22 mouse cellular contexts compared by ENCODE assay signal in the genomic region with DNA sequence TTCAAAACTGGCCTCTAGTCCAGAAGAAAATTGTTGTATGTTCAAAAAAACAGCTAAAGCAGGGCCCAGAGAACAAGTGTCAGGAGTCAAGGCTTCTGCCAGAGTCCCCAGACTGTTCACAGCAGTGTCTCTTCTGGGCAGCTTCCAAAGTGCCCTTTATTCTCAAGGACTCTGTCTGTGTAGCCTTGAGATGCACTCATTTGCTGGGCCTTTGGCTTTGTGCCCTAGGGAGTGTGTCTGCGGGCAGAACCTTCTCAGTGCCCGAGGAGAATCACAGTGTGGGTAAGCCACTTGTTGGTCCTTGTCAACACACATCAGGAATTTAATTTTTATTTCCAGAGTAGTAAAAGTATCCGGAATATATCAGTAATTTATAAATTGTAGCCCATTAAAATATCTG. TPM values are rescaled to one million over a fixed set of nuclear protein-coding genes. Genes with fewer than 3 reads are reported as not detected.
DNase-seq lines count a peak whose midpoint lies in the region; ATAC-seq lines count a peak whose summit lies in the region.
"Had no signal": no experiment of that assay in that cellular context is flagged by ENCODE, and none has a peak within 500 bp of the region (broad histone marks: within the 10 kb centered on the region; RNA-seq: fewer than 3 reads in every experiment).

No protein-coding gene starts in this region.

- no peaks in the 10 kb centered on the region for H3K27me3 ChIP-seq in midbrain, embryonic 11.5 days (ENCODE audit: control insufficient read depth, insufficient read depth, low read length)
- H3K27me3 ChIP-seq in midbrain, embryonic 14.5 days (ENCODE audit: control insufficient read depth, insufficient read depth, low read length), result no peaks in the 10 kb centered on the region
- H3K27me3 ChIP-seq in kidney, embryonic 16.5 days (ENCODE audit: insufficient read depth, low read length), result no peaks in the 10 kb centered on the region
- H3K27me3 ChIP-seq in liver, embryonic 11.5 days (replicated peaks; ENCODE audit: control insufficient read depth, insufficient read depth, low read length), result no peaks in the 10 kb centered on the region
- H3K27me3 ChIP-seq: heart, embryonic 15.5 days; Patski had no signal

- no peak overlapping the region for H3K4me3 ChIP-seq in midbrain, embryonic 11.5 days (ENCODE audit: low read depth, low read length)
- no peak overlapping the region for H3K4me3 ChIP-seq in midbrain, embryonic 14.5 days (replicated peaks; ENCODE audit: low read depth, low read length)
- H3K4me3 ChIP-seq in kidney, embryonic 16.5 days (ENCODE audit: low read length), result no peak overlapping the region
- no peak overlapping the region for H3K4me3 ChIP-seq in liver, embryonic 11.5 days (ENCODE audit: low read depth, low read length)
- H3K4me3 ChIP-seq: gastrocnemius, adult 2 months; heart, embryonic 15.5 days; hindbrain, embryonic 10.5 days; limb, embryonic 10.5 days; megakaryocyte, embryonic 14.5 days had no signal

- peak; percentile 18 for DNase-seq in cerebellum, adult 9-10 months
- peak; percentile 33 for DNase-seq in midbrain, embryonic 11.5 days (ENCODE audit: low spot score, missing footprints)
- no peak for DNase-seq in midbrain, embryonic 14.5 days
- peak; percentile 91 to 96 for DNase-seq in adrenal gland, adult (ENCODE audit: inconsistent age in 2 of 2, low spot score in 1 of 2)
- DNase-seq in brain, adult 2 months (ENCODE audit: low read depth, low spot score), result peak; percentile 40
- DNase-seq in liver, embryonic 11.5 days (ENCODE audit: low spot score), result no peak
- DNase-seq: cerebellum, adult 11 months; gastrocnemius, adult 2 months; kidney, adult 8-10 months; kidney, postnatal 36 days; lung, adult 18-20 months had no signal

- no peak overlapping the region for H3K27ac ChIP-seq in midbrain, embryonic 11.5 days (ENCODE audit: low read depth, low read length)
- no peak overlapping the region for H3K27ac ChIP-seq in midbrain, embryonic 14.5 days (replicated peaks; ENCODE audit: low read depth, low read length)
- no peak overlapping the region for H3K27ac ChIP-seq in kidney, embryonic 16.5 days (ENCODE audit: low read length)
- H3K27ac ChIP-seq in liver, embryonic 11.5 days (ENCODE audit: low read depth, low read length), result no peak overlapping the region
- H3K27ac ChIP-seq: gastrocnemius, adult 2 months; heart, embryonic 15.5 days; hindbrain, embryonic 10.5 days; limb, embryonic 10.5 days had no signal

- H3K9ac ChIP-seq in midbrain, embryonic 11.5 days (ENCODE audit: low read length), result no peak overlapping the region
- no peak overlapping the region for H3K9ac ChIP-seq in midbrain, embryonic 14.5 days (replicated peaks; ENCODE audit: low read length)
- no peak overlapping the region for H3K9ac ChIP-seq in kidney, embryonic 16.5 days (replicated peaks; ENCODE audit: low read length)
- no peak overlapping the region for H3K9ac ChIP-seq in liver, embryonic 11.5 days (ENCODE audit: low read depth, low read length)
- H3K9ac ChIP-seq: heart, embryonic 15.5 days had no signal

- no peak for ATAC-seq in cerebellum, adult (ENCODE audit: insufficient number of reproducible peaks, low FRiP score, low TSS enrichment)
- no peak for ATAC-seq in midbrain, embryonic 11.5 days (ENCODE audit: low FRiP score)
- ATAC-seq in midbrain, embryonic 14.5 days (ENCODE audit: low FRiP score, low TSS enrichment), result no peak
- no peak for ATAC-seq in kidney, embryonic 16.5 days (ENCODE audit: low FRiP score, low TSS enrichment)
- ATAC-seq in liver, embryonic 11.5 days (replicated peaks; ENCODE audit: low FRiP score), result no peak
- ATAC-seq: Patski had no signal

- H3K9me3 ChIP-seq in midbrain, embryonic 11.5 days (ENCODE audit: control insufficient read depth, low read length), result no peaks in the 10 kb centered on the region
- H3K9me3 ChIP-seq in midbrain, embryonic 14.5 days (ENCODE audit: control insufficient read depth, low read length), result no peaks in the 10 kb centered on the region
- H3K9me3 ChIP-seq in kidney, embryonic 16.5 days (ENCODE audit: low read length), result no peaks in the 10 kb centered on the region
- no peaks in the 10 kb centered on the region for H3K9me3 ChIP-seq in liver, embryonic 11.5 days (ENCODE audit: control insufficient read depth, low read length)
- H3K9me3 ChIP-seq: heart, embryonic 15.5 days; hindbrain, embryonic 10.5 days; limb, embryonic 10.5 days; megakaryocyte, embryonic 14.5 days had no signal

- no peaks in the 10 kb centered on the region for H3K4me1 ChIP-seq in midbrain, embryonic 11.5 days (ENCODE audit: control insufficient read depth, insufficient read depth, low read length)
- H3K4me1 ChIP-seq in midbrain, embryonic 14.5 days (ENCODE audit: control insufficient read depth, insufficient read depth, low read length), result no peaks in the 10 kb centered on the region
- H3K4me1 ChIP-seq in kidney, embryonic 16.5 days (ENCODE audit: insufficient read depth, low read length), result no peaks in the 10 kb centered on the region
- H3K4me1 ChIP-seq in liver, embryonic 11.5 days (replicated peaks; ENCODE audit: control insufficient read depth, insufficient read depth, low read length), result no peaks in the 10 kb centered on the region
- H3K4me1 ChIP-seq: hindbrain, embryonic 10.5 days; limb, embryonic 10.5 days; megakaryocyte, embryonic 14.5 days had no signal

- H3K4me2 ChIP-seq in midbrain, embryonic 11.5 days, result no peak overlapping the region
- no peak overlapping the region for H3K4me2 ChIP-seq in midbrain, embryonic 14.5 days (ENCODE audit: low read length)
- no peak overlapping the region for H3K4me2 ChIP-seq in kidney, embryonic 16.5 days (replicated peaks; ENCODE audit: low read depth, low read length)
- no peak overlapping the region for H3K4me2 ChIP-seq in liver, embryonic 11.5 days
- H3K4me2 ChIP-seq: heart, embryonic 15.5 days had no signal

- 89% methylated on average over 3 of the region's 3 CpGs for WGBS in midbrain, embryonic 11.5 days
- 82% methylated on average over 3 of the region's 3 CpGs for WGBS in midbrain, embryonic 14.5 days
- WGBS in kidney, embryonic 16.5 days, result 86% methylated on average over 3 of the region's 3 CpGs
- WGBS in liver, embryonic 11.5 days, result 81% methylated on average over 3 of the region's 3 CpGs

- H3K36me3 ChIP-seq in midbrain, embryonic 11.5 days (ENCODE audit: control insufficient read depth, insufficient read depth, low read length), result peaks cover 6% of the 10 kb centered on the region; the same call in 1 of the 2 replicates
- peaks cover 17% of the 10 kb centered on the region for H3K36me3 ChIP-seq in midbrain, embryonic 14.5 days (ENCODE audit: control insufficient read depth, insufficient read depth, low read length)
- H3K36me3 ChIP-seq in kidney, embryonic 16.5 days (ENCODE audit: insufficient read depth, low read length), result 0 out of 2 replicates have a peak, but pooled peaks cover 2% of the 10 kb centered on the region
- no peaks in the 10 kb centered on the region for H3K36me3 ChIP-seq in liver, embryonic 11.5 days (ENCODE audit: control insufficient read depth, insufficient read depth, low read length)

RNA-seq across cellular contexts. Expression of a gene that starts 22.8 kb away (rescaled TPM):
- polyA plus RNA-seq in midbrain, embryonic 11.5 days (2014; fragmentation: Nextera tagmentation; extraction: Ambion mirVana), result 13.1 and 13.4 TPM in 2 replicates
- polyA plus RNA-seq in midbrain, embryonic 14.5 days (2014; fragmentation: Nextera tagmentation; extraction: Ambion mirVana), result 6.7 and 10.9 TPM in 2 replicates
- 13.2 and 14.3 TPM in 2 replicates for polyA plus RNA-seq in kidney, embryonic 16.5 days (2015; fragmentation: Nextera tagmentation; extraction: Ambion mirVana)
- 12.1 and 12.5 TPM in 2 replicates for polyA plus RNA-seq in liver, embryonic 11.5 days (2014; fragmentation: Nextera tagmentation; extraction: Ambion mirVana)

RNA-seq across cellular contexts. Expression of a gene that starts 26.0 kb away (rescaled TPM):
- not detected in 2 replicates for polyA plus RNA-seq in midbrain, embryonic 11.5 days (2014; fragmentation: Nextera tagmentation; extraction: Ambion mirVana)
- not detected in 2 replicates for polyA plus RNA-seq in midbrain, embryonic 14.5 days (2014; fragmentation: Nextera tagmentation; extraction: Ambion mirVana)
- not detected in 2 replicates for polyA plus RNA-seq in kidney, embryonic 16.5 days (2015; fragmentation: Nextera tagmentation; extraction: Ambion mirVana)
- polyA plus RNA-seq in liver, embryonic 11.5 days (2014; fragmentation: Nextera tagmentation; extraction: Ambion mirVana), result not detected in 2 replicates
- polyA plus RNA-seq: brain, embryonic 14.5 days; forebrain, embryonic 11.5 days; heart, embryonic 15.5 days; hindbrain, embryonic 10.5 days; limb, embryonic 10.5 days; liver, adult 2 months; Patski; stomach, embryonic 16.5 days had no signal

RNA-seq across cellular contexts. Expression of a gene that starts 52.4 kb away (rescaled TPM):
- polyA plus RNA-seq in midbrain, embryonic 11.5 days (2014; fragmentation: Nextera tagmentation; extraction: Ambion mirVana), result 102 and 106 TPM in 2 replicates
- polyA plus RNA-seq in midbrain, embryonic 14.5 days (2014; fragmentation: Nextera tagmentation; extraction: Ambion mirVana), result 87.9 and 134 TPM in 2 replicates
- 52.1 and 62.1 TPM in 2 replicates for polyA plus RNA-seq in kidney, embryonic 16.5 days (2015; fragmentation: Nextera tagmentation; extraction: Ambion mirVana)
- 52.0 and 52.7 TPM in 2 replicates for polyA plus RNA-seq in liver, embryonic 11.5 days (2014; fragmentation: Nextera tagmentation; extraction: Ambion mirVana)

RNA-seq across cellular contexts. Expression of a gene that starts 52.7 kb away (rescaled TPM):
- 40.2 and 42.0 TPM in 2 replicates for polyA plus RNA-seq in midbrain, embryonic 11.5 days (2014; fragmentation: Nextera tagmentation; extraction: Ambion mirVana)
- polyA plus RNA-seq in midbrain, embryonic 14.5 days (2014; fragmentation: Nextera tagmentation; extraction: Ambion mirVana), result 99.2 and 99.4 TPM in 2 replicates
- polyA plus RNA-seq in kidney, embryonic 16.5 days (2015; fragmentation: Nextera tagmentation; extraction: Ambion mirVana), result 10.0 and 11.7 TPM in 2 replicates
- 5.0 and 5.9 TPM in 2 replicates for polyA plus RNA-seq in liver, embryonic 11.5 days (2014; fragmentation: Nextera tagmentation; extraction: Ambion mirVana)

Comparison
In these comparisons a context has a peak if more than half of its experiments do, and no peak if none do; other contexts are left out.
1. DNase-seq: peak in cerebellum, adult 9-10 months (single experiment), midbrain, embryonic 11.5 days (single experiment), adrenal gland, adult (2 of 2) and brain, adult 2 months (single experiment); none in midbrain, embryonic 14.5 days (single experiment) and liver, embryonic 11.5 days (single experiment).